Mouse (Mus musculus) midbrain, postnatal 0 days (tissue): ENCODE measurements around the gene Zfp637. TPM values are rescaled to one million over a fixed set of nuclear protein-coding genes. Genes with fewer than 3 reads are reported as not detected.

ENCODE experiments used
- ATAC-seq: fragments of 200-750 bp; cut with Nextera tagmentation; 2 replicates; pipeline ENCODE4 v1.8.0; 2017; ENCODE audit warnings: moderate number of reproducible peaks, mild to moderate bottlenecking, moderate TSS enrichment, moderate library complexity; ENCODE audit not compliant: low FRiP score
- DNase-seq: peaks from one replicate; pipeline ENCODE4 v3.0.0-alpha.2; 2015; ENCODE audit warnings: low spot score
- H3K27ac ChIP-seq: fragments of 300-500 bp; sonication (generic); 2 replicates; pipeline ENCODE4 v1.5.1; 2014; ENCODE audit warnings: low read depth, mild to moderate bottlenecking, low read length, mixed read lengths
- H3K27me3 ChIP-seq: fragments of 300-500 bp; sonication (generic); 2 replicates; pipeline ENCODE4 v1.6.1; 2014; ENCODE audit warnings: low read length, control low read depth, mixed read lengths; ENCODE audit not compliant: insufficient read depth
- H3K36me3 ChIP-seq: fragments of 300-500 bp; sonication (generic); 2 replicates; pipeline ENCODE4 v1.6.1; 2014; ENCODE audit warnings: low read length, control low read depth, mixed read lengths; ENCODE audit not compliant: insufficient read depth
- H3K4me1 ChIP-seq: fragments of 300-500 bp; sonication (generic); 2 replicates; pipeline ENCODE4 v1.6.1; 2014; ENCODE audit warnings: mild to moderate bottlenecking, control low read depth, antibody characterized with exemption, low read length, mixed read lengths; ENCODE audit not compliant: insufficient read depth
- H3K4me2 ChIP-seq: fragments of 300-500 bp; sonication (generic); 2 replicates; pipeline ENCODE4 v1.6.1; 2014; ENCODE audit warnings: low read depth, mild to moderate bottlenecking, low read length, mixed read lengths; ENCODE audit not compliant: poor library complexity, severe bottlenecking
- H3K4me3 ChIP-seq: fragments of 300-500 bp; sonication (generic); 2 replicates; pipeline ENCODE4 v1.5.1; 2014; ENCODE audit warnings: low read depth, mild to moderate bottlenecking, low read length, moderate library complexity
- H3K9ac ChIP-seq: fragments of 300-500 bp; sonication (generic); replicated peaks from 2 replicates; pipeline ENCODE4 v1.6.1; 2014; ENCODE audit warnings: mild to moderate bottlenecking, low read length, moderate library complexity, mixed read lengths; ENCODE audit not compliant: poor library complexity, severe bottlenecking
- H3K9me3 ChIP-seq: fragments of 300-500 bp; sonication (generic); 2 replicates; pipeline ENCODE4 v1.6.1; 2016; ENCODE audit warnings: low read length, control low read depth
- CTCF ChIP-seq: IDR thresholded peaks from 2 replicates; pipeline ENCODE4 v1.5.1; 2016; ENCODE audit warnings: antibody characterized with exemption, mild to moderate bottlenecking
- WGBS: fragments of 180-500 bp; shearing (Covaris S2); extraction: QIAGEN DNeasy Blood & Tissue Kit; methylation state at CpG from one replicate; pipeline ENCODE4 v1.1.7; 2014; 5-methylcytosine and 5-hydroxymethylcytosine counted together
- polyA plus RNA-seq: library from polyadenylated mRNA; unstranded; fragments of >200 nt; fragmentation: Nextera tagmentation; extraction: Ambion mirVana; gene quantifications from 2 replicates; pipeline ENCODE4 v1.2.1, GENCODE M21; 2015
- total RNA-seq: library from RNA; depleted of rRNA; stranded (reverse); fragments of >200 nt; gene quantifications from 2 replicates; pipeline ENCODE4 v1.2.3, GENCODE M21; 2014

Gene Zfp637
- total and polyA plus RNA-seq, 2 experiments from 2014 or later: 75.0 to 109 TPM

GRCm38 (mm10) chr6:117810717-117811116, 30.3 kb upstream of the Zfp637 start:
- TF ChIP-seq CTCF: no peak
- Histone ChIP-seq H3K4me3 (no peak overlapping the region), H3K4me2 (no peak overlapping the region), H3K9ac (no peak overlapping the region), H3K36me3 (no peaks in the 10 kb centered on the region), H3K27me3 (no peaks in the 10 kb centered on the region), H3K4me1 (no peaks in the 10 kb centered on the region), H3K27ac (no peak overlapping the region), H3K9me3 (no peaks in the 10 kb centered on the region)
- WGBS: 63% methylated on average over 4 of the region's 4 CpGs
- DNase-seq: no peak
- ATAC-seq: no peak

DNA sequence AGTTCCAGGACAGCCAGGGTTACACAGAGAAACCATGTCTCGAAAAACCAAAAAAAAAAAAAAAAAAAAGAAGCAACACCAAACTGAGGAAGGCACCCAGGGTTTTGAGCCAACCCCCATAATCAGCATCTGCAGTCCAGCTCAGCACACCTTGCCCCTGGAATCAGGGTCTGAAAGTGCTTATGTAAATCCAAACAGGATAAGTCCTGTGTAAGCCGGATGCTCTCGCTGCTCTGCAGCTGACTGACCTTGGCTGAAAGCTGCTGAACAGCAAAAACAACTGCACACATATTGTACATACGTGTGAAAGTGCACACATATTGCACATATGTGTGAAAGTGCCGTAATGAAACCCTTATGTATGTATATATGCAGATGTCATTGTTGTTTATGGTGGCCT, 29.7 kb upstream of the Zfp637 start:
- Histone ChIP-seq H3K36me3 (no peaks in the 10 kb centered on the region), H3K27ac (no peak overlapping the region), H3K4me3 (no peak overlapping the region), H3K27me3 (no peaks in the 10 kb centered on the region), H3K4me2 (no peak overlapping the region), H3K9ac (no peak overlapping the region), H3K9me3 (no peaks in the 10 kb centered on the region), H3K4me1 (no peaks in the 10 kb centered on the region)
- DNase-seq (no peak), ATAC-seq (no peak)
- 72% methylated on average over 5 of the region's 5 CpGs for WGBS
- no peak for TF ChIP-seq CTCF

DNA sequence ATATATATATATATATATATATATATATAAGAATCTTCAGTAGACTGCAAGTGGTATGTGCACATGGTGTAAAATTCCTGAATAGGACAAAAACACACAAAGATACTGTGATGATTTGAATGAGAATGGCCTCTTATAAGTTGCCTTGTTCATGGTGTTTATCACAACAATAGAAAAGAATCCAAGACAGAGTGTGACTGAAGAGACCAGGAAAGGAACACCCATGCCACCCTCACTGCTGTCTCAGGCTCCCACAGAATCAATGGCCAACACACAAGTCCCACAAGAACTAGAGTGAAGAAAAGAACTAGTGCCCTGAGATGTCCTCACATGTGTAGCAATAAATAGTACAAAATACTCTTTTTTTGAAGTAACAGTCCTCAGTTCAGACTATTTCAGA, 26.3 kb upstream of the Zfp637 start:
- Histone ChIP-seq H3K4me1 (no peaks in the 10 kb centered on the region), H3K27me3 (peaks cover 3% of the 10 kb centered on the region; the same call in 1 of the 2 replicates), H3K4me3 (no peak overlapping the region), H3K27ac (no peak overlapping the region), H3K4me2 (no peak overlapping the region), H3K9ac (no peak overlapping the region), H3K36me3 (no peaks in the 10 kb centered on the region), H3K9me3 (no peaks in the 10 kb centered on the region)
- DNase-seq (no peak), ATAC-seq (no peak)
- no peak for TF ChIP-seq CTCF

GRCm38 (mm10) chr6:117817108-117817541, 23.9 kb upstream of the Zfp637 start:
- no peak for TF ChIP-seq CTCF
- H3K27ac ChIP-seq: no peak overlapping the region
- H3K4me1 ChIP-seq: no peaks in the 10 kb centered on the region
- 74% methylated on average over 4 of the region's 5 CpGs for WGBS
- H3K4me3 ChIP-seq: no peak overlapping the region
- H3K4me2 ChIP-seq: no peak overlapping the region
- no peak for DNase-seq
- no peak for ATAC-seq
- H3K9me3 ChIP-seq: no peaks in the 10 kb centered on the region
- H3K9ac ChIP-seq: no peak overlapping the region
- H3K27me3 ChIP-seq: peaks cover 3% of the 10 kb centered on the region; the same call in 1 of the 2 replicates
- H3K36me3 ChIP-seq: no peaks in the 10 kb centered on the region

- H3K9ac ChIP-seq: no peak overlapping the region
- WGBS: 66% methylated on average over 14 of the region's 14 CpGs
- no peak for ATAC-seq
- DNase-seq: peak; percentile 69
- no peak overlapping the region for H3K4me3 ChIP-seq
- no peak for TF ChIP-seq CTCF
- H3K9me3 ChIP-seq: no peaks in the 10 kb centered on the region
- no peaks in the 10 kb centered on the region for H3K4me1 ChIP-seq
- H3K4me2 ChIP-seq: no peak overlapping the region
- H3K27me3 ChIP-seq: peaks cover 14% of the 10 kb centered on the region
- H3K27ac ChIP-seq: no peak overlapping the region
- no peaks in the 10 kb centered on the region for H3K36me3 ChIP-seq
Observed at GRCm38 (mm10) chr6:117820327-117820726, 20.7 kb upstream of the Zfp637 start.

GRCm38 (mm10) chr6:117825369-117825768, 15.6 kb upstream of the Zfp637 start:
- Histone ChIP-seq H3K36me3 (no peaks in the 10 kb centered on the region), H3K4me3 (no peak overlapping the region), H3K9ac (no peak overlapping the region), H3K4me2 (no peak overlapping the region), H3K9me3 (no peaks in the 10 kb centered on the region), H3K27ac (no peak overlapping the region), H3K27me3 (peaks cover 29% of the 10 kb centered on the region), H3K4me1 (no peaks in the 10 kb centered on the region)
- TF ChIP-seq CTCF: peak; percentile 88
- 17% methylated on average over 4 of the region's 4 CpGs for whole genome bisulfite sequencing
- DNase-seq: peak; percentile 86
- ATAC-seq: peak; percentile 47; the same call in 1 of the 2 replicates
